Mouse (Mus musculus): ENCODE measurements around the gene Bgn.

- TF ChIP-seq CTCF (IDR thresholded peaks at IDR 0.05; ENCODE audit: extremely low read depth, insufficient read depth, insufficient read length, insufficient replicate concordance) (no peak), POLR2A (IDR thresholded peaks at IDR 0.05; ENCODE audit: low read depth, low read length) (no peak)
These were observed 15.1 kb upstream of the Bgn start for GRCm38 (mm10) chrX:73468330-73468729.

All from spleen, adult 2 months (tissue).